ENCODE assay signal across 23 mouse cellular contexts in the genomic region with DNA sequence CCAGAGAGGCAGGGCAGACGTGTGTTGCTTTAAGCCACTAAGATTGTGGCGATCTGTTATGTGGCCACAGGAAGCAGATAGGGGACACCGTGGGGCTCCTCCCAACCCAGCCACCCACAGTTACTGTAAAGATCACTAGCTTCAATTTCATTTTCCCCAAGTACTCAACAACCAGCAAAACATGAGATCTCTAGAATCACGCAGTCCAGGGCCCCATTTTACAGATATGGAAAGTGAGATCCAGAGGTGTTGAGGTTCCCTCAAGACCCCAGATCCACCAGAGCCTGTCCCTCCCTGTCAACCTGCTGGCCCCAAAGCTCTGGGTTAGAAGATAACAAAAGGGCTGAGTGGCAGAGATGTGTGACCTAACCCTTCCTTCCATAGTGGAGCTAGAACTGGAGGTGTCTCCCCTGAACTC. TPM values are rescaled to one million over a fixed set of nuclear protein-coding genes. Genes with fewer than 3 reads are reported as not detected.
DNase-seq lines count a peak whose midpoint lies in the region; ATAC-seq and TF ChIP-seq lines count a peak whose summit lies in the region.
"Had no signal": no experiment of that assay in that cellular context is flagged by ENCODE, and none has a peak within 500 bp of the region (broad histone marks: within the 10 kb centered on the region; RNA-seq: fewer than 3 reads in every experiment).

No protein-coding gene starts in this region.

- intact Hi-C loops in heart, postnatal 14 days (cut with DNase I), result no loop called here
- intact Hi-C loops in left cerebral cortex, adult 2 months (cut with DNase I), result no loop called here

- H3K9me3 ChIP-seq in heart, embryonic 10.5 days, result no peaks in the 10 kb centered on the region
- peaks cover 7% of the 10 kb centered on the region; the same call in 1 of the 2 replicates for H3K9me3 ChIP-seq in liver, embryonic 12.5 days (replicated peaks)
- H3K9me3 ChIP-seq in megakaryocyte, embryonic 14.5 days, result peaks cover 6% of the 10 kb centered on the region; the same call in 1 of the 2 replicates
- H3K9me3 ChIP-seq: embryonic facial prominence, embryonic 10.5 days; limb, embryonic 13.5 days had no signal

- H3K4me2 ChIP-seq in liver, embryonic 12.5 days, result peak overlapping the region; percentile 58
- H3K4me2 ChIP-seq: hindbrain, embryonic 14.5 days; limb, embryonic 13.5 days had no signal

- H3K4me3 ChIP-seq in heart, embryonic 10.5 days, result no peak overlapping the region
- H3K4me3 ChIP-seq in liver, embryonic 12.5 days, result peak overlapping the region; percentile 25
- H3K4me3 ChIP-seq in megakaryocyte, embryonic 14.5 days (replicated peaks), result peak overlapping the region; percentile 48
- H3K4me3 ChIP-seq in left cerebral cortex, adult 2 months, result no peak overlapping the region
- H3K4me3 ChIP-seq: embryonic facial prominence, embryonic 10.5 days; limb, embryonic 13.5 days; midbrain, embryonic 10.5 days had no signal

- DNase-seq in heart, embryonic 10.5 days (ENCODE audit: low spot score), result no peak
- DNase-seq in heart, postnatal 14 days, result no peak
- peak; percentile 49 for DNase-seq in c-Kit-negative CD71-positive TER-119-positive erythroid progenitor cells, embryonic 14.5 days (ENCODE audit: low read depth, low spot score)
- no peak for DNase-seq in left cerebral cortex, adult 2 months (ENCODE audit: extremely low spot score in 1 of 2, low spot score in 2 of 2)
- no peak for DNase-seq in embryo, embryonic 9.5 days (ENCODE audit: extremely low spot score)
- no peak for DNase-seq in lung, postnatal 36 days
- DNase-seq: adrenal gland, postnatal 36 days; cerebellum, adult 2 months; cerebellum, postnatal 36 days; gastrocnemius, postnatal 25 days; heart, postnatal 10 days; kidney, postnatal 36 days; right cerebral cortex, postnatal 4 days; thymus, postnatal 36 days had no signal

- H3K9ac ChIP-seq in liver, embryonic 12.5 days, result peak overlapping the region; percentile 68
- H3K9ac ChIP-seq: hindbrain, embryonic 14.5 days; limb, embryonic 13.5 days had no signal

- H3K27ac ChIP-seq in heart, embryonic 10.5 days, result peak overlapping the region; percentile 57; the same call in 1 of the 2 replicates
- peak overlapping the region; percentile 95 for H3K27ac ChIP-seq in liver, embryonic 12.5 days
- no peak overlapping the region for H3K27ac ChIP-seq in left cerebral cortex, adult 2 months
- H3K27ac ChIP-seq: embryonic facial prominence, embryonic 10.5 days; hindbrain, embryonic 14.5 days; limb, embryonic 13.5 days; midbrain, embryonic 10.5 days had no signal

- H3K27me3 ChIP-seq in heart, embryonic 10.5 days (ENCODE audit: insufficient read depth, poor library complexity, severe bottlenecking), result no peaks in the 10 kb centered on the region
- no peaks in the 10 kb centered on the region for H3K27me3 ChIP-seq in liver, embryonic 12.5 days (replicated peaks)
- H3K27me3 ChIP-seq in megakaryocyte, embryonic 14.5 days (replicated peaks), result peaks cover 1% of the 10 kb centered on the region
- H3K27me3 ChIP-seq: limb, embryonic 13.5 days had no signal

- peaks cover 18% of the 10 kb centered on the region for H3K4me1 ChIP-seq in heart, embryonic 10.5 days
- peaks cover 62% of the 10 kb centered on the region for H3K4me1 ChIP-seq in liver, embryonic 12.5 days
- H3K4me1 ChIP-seq in megakaryocyte, embryonic 14.5 days, result peaks cover 62% of the 10 kb centered on the region
- H3K4me1 ChIP-seq: limb, embryonic 13.5 days; midbrain, embryonic 10.5 days had no signal

- WGBS in heart, embryonic 10.5 days, result 77% methylated on average over 4 of the region's 4 CpGs
- 22% methylated on average over 4 of the region's 4 CpGs for WGBS in liver, embryonic 12.5 days (ENCODE audit: insufficient replicate concordance)

- ATAC-seq in liver, embryonic 12.5 days, result peak; percentile 90
- ATAC-seq: forebrain, embryonic 14.5 days; intestine, embryonic 16.5 days had no signal

- no peaks in the 10 kb centered on the region for H3K36me3 ChIP-seq in heart, embryonic 10.5 days
- peaks cover 5% of the 10 kb centered on the region; the same call in 1 of the 2 replicates for H3K36me3 ChIP-seq in liver, embryonic 12.5 days
- peaks cover 13% of the 10 kb centered on the region for H3K36me3 ChIP-seq in megakaryocyte, embryonic 14.5 days (replicated peaks; ENCODE audit: low read length)
- H3K36me3 ChIP-seq: embryonic facial prominence, embryonic 10.5 days; G1E; limb, embryonic 13.5 days; midbrain, embryonic 10.5 days had no signal

- no peak for TF ChIP-seq CTCF in left cerebral cortex, adult 2 months (IDR thresholded peaks at IDR 0.05)

RNA-seq across cellular contexts. Expression of gene Plpp7, which starts 20.5 kb away (rescaled TPM):
- 10.9 and 12.9 TPM in 2 replicates for polyA plus RNA-seq in heart, embryonic 10.5 days (2016; fragmentation: Nextera tagmentation; extraction: Ambion mirVana)
- total RNA-seq in heart, postnatal 14 days (2021), result 10 to 100 TPM; 26.1 to 30.9 TPM
- 3.0 and 3.4 TPM in 2 replicates for polyA plus RNA-seq in liver, embryonic 12.5 days (2016; fragmentation: Nextera tagmentation; extraction: Ambion mirVana)
- polyA plus RNA-seq in megakaryocyte, embryonic 14.5 days (2012; ENCODE audit: insufficient read depth, low replicate concordance), result 3.3 and 17.4 TPM in 2 replicates
- total RNA-seq in left cerebral cortex, adult 2 months (2021), result 10 to 100 TPM; 26.8 to 29.3 TPM

RNA-seq across cellular contexts. Expression of gene Fam78a, which starts 31.2 kb away (rescaled TPM):
- 37.7 and 60.1 TPM in 2 replicates for polyA plus RNA-seq in heart, embryonic 10.5 days (2016; fragmentation: Nextera tagmentation; extraction: Ambion mirVana)
- 10 to 100 TPM; 22.8 to 23.9 TPM for total RNA-seq in heart, postnatal 14 days (2021)
- polyA plus RNA-seq in liver, embryonic 12.5 days (2016; fragmentation: Nextera tagmentation; extraction: Ambion mirVana), result 22.4 and 22.6 TPM in 2 replicates
- polyA plus RNA-seq in megakaryocyte, embryonic 14.5 days (2012; ENCODE audit: insufficient read depth, low replicate concordance), result 43.5 and 60.3 TPM in 2 replicates
- 1 to 10 TPM; 9.0 to 9.7 TPM for total RNA-seq in left cerebral cortex, adult 2 months (2021)

RNA-seq across cellular contexts. Expression of gene Prrc2b, which starts 35.0 kb away (rescaled TPM):
- polyA plus RNA-seq in heart, embryonic 10.5 days (2016; fragmentation: Nextera tagmentation; extraction: Ambion mirVana), result 44.1 and 54.6 TPM in 2 replicates
- total RNA-seq in heart, postnatal 14 days (2021), result 100 to 1,000 TPM in 1 of 2 experiments, 10 to 100 TPM in 1; 92.9 to 101 TPM
- polyA plus RNA-seq in liver, embryonic 12.5 days (2016; fragmentation: Nextera tagmentation; extraction: Ambion mirVana), result 20.8 and 23.6 TPM in 2 replicates
- 20.7 and 115 TPM in 2 replicates for polyA plus RNA-seq in megakaryocyte, embryonic 14.5 days (2012; ENCODE audit: insufficient read depth, low replicate concordance)
- total RNA-seq in left cerebral cortex, adult 2 months (2021), result 100 to 1,000 TPM; 268 to 280 TPM

Comparison
In these comparisons a context has a peak if more than half of its experiments do, and no peak if none do; other contexts are left out.
1. H3K4me3 ChIP-seq: peak in liver, embryonic 12.5 days (single experiment) and megakaryocyte, embryonic 14.5 days (single experiment); none in heart, embryonic 10.5 days (single experiment) and left cerebral cortex, adult 2 months (single experiment).